Mouse (Mus musculus) kidney, embryonic 14.5 days (tissue): ENCODE data around the gene Acer3. TPM values are rescaled to one million over a fixed set of nuclear protein-coding genes. Genes with fewer than 3 reads are reported as not detected.

Source experiments
- ATAC-seq: fragments of 200-750 bp; cut with Nextera tagmentation; 2 replicates; pipeline ENCODE4 v1.8.0; 2017; ENCODE audit warnings: moderate number of reproducible peaks, mild to moderate bottlenecking, moderate TSS enrichment, moderate library complexity; ENCODE audit not compliant: low FRiP score, low TSS enrichment
- H3K27ac ChIP-seq: fragments of 300-500 bp; sonication (generic); 2 replicates; pipeline ENCODE4 v1.5.1; 2014; ENCODE audit warnings: low read depth, mild to moderate bottlenecking, low read length, moderate library complexity, mixed read lengths
- H3K27me3 ChIP-seq: fragments of 300-500 bp; sonication (generic); 2 replicates; pipeline ENCODE4 v1.6.1; 2014; ENCODE audit warnings: mild to moderate bottlenecking, low read length; ENCODE audit not compliant: control insufficient read depth, insufficient read depth
- H3K36me3 ChIP-seq: fragments of 300-500 bp; sonication (generic); 2 replicates; pipeline ENCODE4 v1.6.1; 2014; ENCODE audit warnings: low read length, mixed read lengths; ENCODE audit not compliant: control insufficient read depth, insufficient read depth
- H3K4me1 ChIP-seq: fragments of 300-500 bp; sonication (generic); 2 replicates; pipeline ENCODE4 v1.6.1; 2014; ENCODE audit warnings: low read length, mixed read lengths; ENCODE audit not compliant: control insufficient read depth, insufficient read depth
- H3K4me2 ChIP-seq: fragments of 300-500 bp; sonication (generic); replicated peaks from 2 replicates; pipeline ENCODE4 v1.6.1; 2014; ENCODE audit warnings: low read depth, mild to moderate bottlenecking, low read length
- H3K4me3 ChIP-seq: fragments of 300-500 bp; sonication (generic); 2 replicates; pipeline ENCODE4 v1.5.1; 2014; ENCODE audit warnings: mild to moderate bottlenecking, low read length
- H3K9ac ChIP-seq: fragments of 300-500 bp; sonication (generic); 2 replicates; pipeline ENCODE4 v1.6.1; 2014; ENCODE audit warnings: low read depth, mild to moderate bottlenecking, low read length, moderate library complexity
- H3K9me3 ChIP-seq: fragments of 300-500 bp; sonication (generic); 2 replicates; pipeline ENCODE4 v1.6.1; 2016; ENCODE audit warnings: low read length; ENCODE audit not compliant: control insufficient read depth
- WGBS: fragments of 180-500 bp; shearing (Covaris S2); extraction: QIAGEN DNeasy Blood & Tissue Kit; methylation state at CpG from one replicate; pipeline ENCODE4 v1.1.7; 2014; 5-methylcytosine and 5-hydroxymethylcytosine counted together
- polyA plus RNA-seq: library from polyadenylated mRNA; unstranded; fragments of >200 nt; fragmentation: Nextera tagmentation; extraction: Ambion mirVana; gene quantifications from 2 replicates; pipeline ENCODE4 v1.2.1, GENCODE M21; 2014

Acer3 gene
- polyA plus RNA-seq, 1 experiment from 2014 or later = 25.6 TPM

- no peaks in the 10 kb centered on the region for H3K36me3 ChIP-seq
- H3K27ac ChIP-seq = no peak overlapping the region
- no peaks in the 10 kb centered on the region for H3K4me1 ChIP-seq
- ATAC-seq = no peak
- no peak overlapping the region for H3K4me3 ChIP-seq
- no peak overlapping the region for H3K4me2 ChIP-seq
- H3K27me3 ChIP-seq = peaks cover 3% of the 10 kb centered on the region; the same call in 1 of the 2 replicates
- H3K9me3 ChIP-seq = no peaks in the 10 kb centered on the region
- whole genome bisulfite sequencing = 3% methylated on average over 3 of the region's 3 CpGs
- no peak overlapping the region for H3K9ac ChIP-seq
Observed at GRCm38 (mm10) chr7:98344361-98344760, 23.4 kb upstream of the Acer3 start.

DNA sequence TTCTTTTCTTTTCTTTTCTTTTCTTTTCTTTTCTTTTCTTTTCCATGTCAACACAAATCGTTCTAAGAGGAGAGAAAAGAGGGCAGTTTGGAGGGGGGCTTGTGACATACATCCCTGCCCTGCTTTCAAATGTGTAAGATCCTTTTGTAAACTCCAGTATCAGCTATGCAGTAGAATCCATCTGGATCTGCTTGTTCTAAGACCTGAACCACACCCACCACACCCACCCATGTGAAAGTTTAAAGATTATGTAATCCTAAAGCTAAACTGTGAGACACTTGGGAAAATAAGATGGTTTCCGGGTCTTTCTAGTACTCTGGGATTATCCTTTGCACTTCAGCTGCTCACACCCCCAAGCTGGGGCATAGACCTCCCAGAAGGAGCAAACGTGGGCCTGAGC is 21.2 kb upstream of the Acer3 start:
- no peak for ATAC-seq
- no peak overlapping the region for H3K27ac ChIP-seq

DNA sequence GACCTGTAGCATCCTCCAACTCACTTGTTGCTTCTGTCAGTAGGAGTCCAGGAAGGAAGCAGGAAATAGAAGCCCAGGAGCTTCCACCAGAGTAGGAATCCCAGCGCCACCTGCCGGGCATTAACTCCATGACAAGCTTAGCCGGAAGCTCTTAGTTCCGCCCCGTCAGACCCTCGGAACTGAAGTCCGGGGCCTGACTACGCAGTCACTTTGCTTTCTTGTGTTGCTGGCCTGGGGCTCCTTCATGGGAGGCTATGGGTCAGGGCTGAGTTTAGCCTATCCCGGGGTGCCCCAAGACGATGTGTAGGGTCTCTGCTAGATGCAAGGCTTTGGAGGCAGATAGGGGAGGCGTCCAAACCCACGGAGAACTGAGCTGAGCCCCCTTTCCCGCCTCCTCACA is 20.5 kb upstream of the Acer3 start:
- ATAC-seq = peak; percentile 78

More for the DNA sequence above, 21.2 kb upstream of the Acer3 start:
- WGBS = 57% methylated on average over 2 of the region's 3 CpGs
- Histone ChIP-seq H3K36me3 (no peaks in the 10 kb centered on the region), H3K4me3 (no peak overlapping the region), H3K9me3 (no peaks in the 10 kb centered on the region), H3K4me2 (no peak overlapping the region), H3K4me1 (no peaks in the 10 kb centered on the region), H3K9ac (no peak overlapping the region), H3K27me3 (peaks cover 3% of the 10 kb centered on the region; the same call in 1 of the 2 replicates)

GRCm38 (mm10) chr7:98340343-98340742 is 19.3 kb upstream of the Acer3 start:
- Histone ChIP-seq H3K4me1 (no peaks in the 10 kb centered on the region), H3K9ac (no peak overlapping the region), H3K27me3 (peaks cover 3% of the 10 kb centered on the region; the same call in 1 of the 2 replicates), H3K4me3 (no peak overlapping the region), H3K4me2 (no peak overlapping the region), H3K9me3 (no peaks in the 10 kb centered on the region), H3K27ac (no peak overlapping the region), H3K36me3 (no peaks in the 10 kb centered on the region)
- ATAC-seq = no peak
- 61% methylated on average over 5 of the region's 5 CpGs for WGBS

More for the DNA sequence above, 20.5 kb upstream of the Acer3 start:
- peak overlapping the region; percentile 42 for H3K4me2 ChIP-seq
- no peaks in the 10 kb centered on the region for H3K9me3 ChIP-seq
- WGBS = 4% methylated on average over 13 of the region's 13 CpGs
- H3K36me3 ChIP-seq = no peaks in the 10 kb centered on the region
- peak overlapping the region; percentile 40; the same call in 1 of the 2 replicates for H3K9ac ChIP-seq
- H3K27me3 ChIP-seq = peaks cover 3% of the 10 kb centered on the region; the same call in 1 of the 2 replicates
- no peaks in the 10 kb centered on the region for H3K4me1 ChIP-seq
- no peak overlapping the region for H3K27ac ChIP-seq
- H3K4me3 ChIP-seq = peak overlapping the region; percentile 20

- Histone ChIP-seq H3K4me2 (no peak overlapping the region), H3K36me3 (no peaks in the 10 kb centered on the region), H3K4me1 (peaks cover 4% of the 10 kb centered on the region; the same call in 1 of the 2 replicates), H3K27ac (no peak overlapping the region), H3K27me3 (no peaks in the 10 kb centered on the region), H3K9ac (no peak overlapping the region; the same call in 1 of the 2 replicates), H3K4me3 (no peak overlapping the region), H3K9me3 (no peaks in the 10 kb centered on the region)
- no peak for ATAC-seq
- WGBS = 88% methylated on average over 3 of the region's 3 CpGs
Observed at GRCm38 (mm10) chr7:98333987-98334386, 13.0 kb upstream of the Acer3 start.

DNA sequence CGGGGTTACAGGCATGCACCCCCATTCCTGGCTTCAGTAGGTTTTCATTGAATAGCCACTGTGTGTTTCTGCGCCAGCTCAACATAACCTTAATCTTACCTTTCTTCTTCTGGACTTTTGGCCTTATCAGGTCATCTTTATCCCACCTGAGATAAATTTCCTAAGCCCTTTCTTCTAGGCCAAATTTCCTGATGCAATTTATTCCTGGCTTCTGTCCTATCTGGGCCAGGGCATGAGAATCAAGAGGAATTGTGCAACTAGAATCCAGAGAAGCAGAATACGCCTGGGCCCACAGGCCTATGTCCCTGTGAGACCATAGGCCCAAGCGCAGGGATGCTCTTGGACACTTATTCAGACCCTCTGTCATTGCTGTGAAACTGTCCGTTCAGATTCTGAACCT is 12.5 kb upstream of the Acer3 start:
- no peak for ATAC-seq

DNA sequence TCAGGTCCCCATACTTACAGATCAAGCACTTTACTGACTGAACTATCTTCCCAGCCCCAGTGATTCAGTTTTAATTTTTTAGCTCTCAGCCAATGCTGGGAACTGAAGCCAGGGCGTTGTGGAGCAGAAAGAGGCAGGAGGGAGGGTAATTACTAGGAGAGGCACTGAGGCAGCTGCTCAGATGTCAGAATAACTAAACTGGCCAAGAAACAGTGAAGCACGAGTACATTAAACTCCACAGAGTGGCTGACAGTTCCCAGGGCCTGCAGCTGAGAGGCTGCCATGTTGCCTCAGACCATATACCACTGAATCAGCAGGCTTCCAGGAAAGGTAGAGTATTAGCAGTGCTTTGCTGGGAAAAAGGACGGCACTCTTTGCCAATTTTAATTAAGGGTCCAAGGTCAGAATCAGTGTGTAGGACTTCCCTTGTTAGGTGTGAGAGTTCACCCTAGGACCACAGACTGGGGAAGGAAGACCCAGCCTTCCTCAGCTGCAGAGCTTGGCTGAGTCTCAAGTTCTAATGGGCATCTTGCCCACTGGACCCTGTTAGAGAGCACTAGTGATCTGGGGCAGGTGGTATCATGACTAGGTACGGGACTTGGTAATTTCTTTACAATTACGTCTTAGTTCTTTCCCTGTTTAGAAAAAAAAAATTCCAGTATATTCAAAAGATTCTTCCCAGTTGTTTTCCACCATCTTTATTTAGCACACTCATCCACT is 11.8 kb upstream of the Acer3 start:
- H3K9ac ChIP-seq = no peak overlapping the region
- H3K4me1 ChIP-seq = peaks cover 4% of the 10 kb centered on the region; the same call in 1 of the 2 replicates
- H3K36me3 ChIP-seq = no peaks in the 10 kb centered on the region
- ATAC-seq = no peak; the same call in 1 of the 2 replicates
- no peaks in the 10 kb centered on the region for H3K9me3 ChIP-seq
- H3K4me3 ChIP-seq = no peak overlapping the region
- WGBS = 51% methylated on average over 5 of the region's 5 CpGs
- no peak overlapping the region for H3K4me2 ChIP-seq
- no peaks in the 10 kb centered on the region for H3K27me3 ChIP-seq
- H3K27ac ChIP-seq = no peak overlapping the region

More for the DNA sequence above, 12.5 kb upstream of the Acer3 start:
- 97% methylated on average over 5 of the region's 5 CpGs for WGBS
- Histone ChIP-seq H3K4me1 (peaks cover 4% of the 10 kb centered on the region; the same call in 1 of the 2 replicates), H3K4me2 (no peak overlapping the region), H3K9me3 (no peaks in the 10 kb centered on the region), H3K36me3 (no peaks in the 10 kb centered on the region), H3K4me3 (no peak overlapping the region), H3K27me3 (no peaks in the 10 kb centered on the region), H3K27ac (no peak overlapping the region), H3K9ac (no peak overlapping the region)

DNA sequence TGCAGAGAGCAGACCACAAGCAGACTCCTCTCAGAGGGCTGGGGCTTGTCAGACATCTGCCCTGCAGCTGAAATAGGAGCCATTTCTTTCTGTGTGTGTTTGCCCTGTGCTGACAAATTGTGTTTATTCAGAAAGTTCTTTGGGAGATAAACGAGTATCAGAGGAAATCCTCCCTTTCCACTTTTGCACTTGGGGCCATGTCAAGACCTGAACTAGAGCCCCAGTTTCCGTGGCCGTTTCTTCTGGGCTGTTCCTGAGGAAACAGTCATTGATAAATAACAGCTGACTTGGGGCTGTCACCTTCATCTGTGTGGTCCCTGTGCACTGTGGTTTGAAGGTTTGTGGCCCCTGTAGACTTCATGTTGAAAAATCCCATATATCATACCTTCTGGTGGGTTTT is 10.9 kb upstream of the Acer3 start:
- no peaks in the 10 kb centered on the region for H3K27me3 ChIP-seq
- H3K4me3 ChIP-seq = no peak overlapping the region
- no peaks in the 10 kb centered on the region for H3K36me3 ChIP-seq
- ATAC-seq = peak; percentile 22; the same call in 1 of the 2 replicates
- peaks cover 4% of the 10 kb centered on the region; the same call in 1 of the 2 replicates for H3K4me1 ChIP-seq
- 18% methylated on average over 3 of the region's 3 CpGs for WGBS
- no peaks in the 10 kb centered on the region for H3K9me3 ChIP-seq
- H3K4me2 ChIP-seq = no peak overlapping the region
- no peak overlapping the region for H3K27ac ChIP-seq
- no peak overlapping the region for H3K9ac ChIP-seq

- WGBS = 56% methylated on average over 2 of the region's 2 CpGs
- H3K4me2 ChIP-seq = no peak overlapping the region
- H3K27me3 ChIP-seq = no peaks in the 10 kb centered on the region
- no peak overlapping the region for H3K9ac ChIP-seq
- no peaks in the 10 kb centered on the region for H3K36me3 ChIP-seq
- H3K27ac ChIP-seq = no peak overlapping the region
- no peaks in the 10 kb centered on the region for H3K9me3 ChIP-seq
- no peak overlapping the region for H3K4me3 ChIP-seq
- no peak for ATAC-seq
- peaks cover 4% of the 10 kb centered on the region; the same call in 1 of the 2 replicates for H3K4me1 ChIP-seq
Observed at GRCm38 (mm10) chr7:98330375-98331002, 9.5 kb upstream of the Acer3 start.
